Mouse (Mus musculus): ENCODE results near the gene Prkar1b.

Gene Prkar1b

DNA sequence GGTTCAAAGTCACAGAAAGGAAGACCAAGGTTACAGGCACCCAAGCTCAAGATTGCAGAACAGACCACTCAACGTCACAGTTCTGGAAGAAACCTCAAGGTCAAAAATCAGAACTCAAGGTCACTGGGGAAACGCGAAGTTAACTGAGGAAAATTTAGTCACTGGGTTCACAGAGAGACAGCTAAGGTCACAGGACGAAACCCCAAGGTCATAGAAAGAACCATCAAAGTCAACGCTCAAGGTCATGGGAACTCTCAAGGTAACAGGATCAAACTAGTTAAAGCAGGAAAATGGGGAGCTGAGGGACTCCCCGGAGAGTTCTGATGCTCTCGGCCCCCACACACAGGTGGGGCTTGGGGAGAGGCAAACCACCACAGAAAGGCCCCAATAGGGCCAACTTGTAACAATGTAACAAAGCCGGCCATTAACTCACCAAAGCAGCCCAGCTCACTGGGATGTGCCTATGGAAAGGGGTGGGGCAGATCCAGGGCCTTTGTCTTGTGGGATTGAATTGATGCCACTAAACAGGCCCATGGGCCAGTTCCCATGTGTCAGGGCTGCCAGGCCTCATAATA is 174.8 kb downstream of the Prkar1b start:
- DNase-seq (ENCODE audit: low spot score): no peak

DNA sequence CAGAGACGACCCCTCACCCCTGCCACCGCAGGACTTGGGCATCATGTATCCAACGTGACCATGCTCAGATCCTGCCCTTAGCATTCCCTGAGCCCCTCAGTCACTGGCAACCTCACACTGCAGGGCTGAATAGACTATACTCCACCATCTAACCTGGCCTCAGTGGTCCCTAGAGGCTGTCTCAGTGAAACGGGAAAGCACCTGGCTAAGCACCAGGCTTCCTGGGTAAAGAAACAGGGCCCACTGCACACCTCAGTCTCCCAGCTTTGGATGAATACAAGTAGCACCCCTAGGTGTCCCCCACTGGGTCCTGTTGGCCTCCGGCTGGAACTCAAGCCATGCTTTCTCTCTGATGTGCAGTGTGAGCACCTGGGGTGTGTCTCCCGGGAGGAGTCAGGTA is 176.3 kb downstream of the Prkar1b start:
- DNase-seq (ENCODE audit: low spot score): no peak

DNA sequence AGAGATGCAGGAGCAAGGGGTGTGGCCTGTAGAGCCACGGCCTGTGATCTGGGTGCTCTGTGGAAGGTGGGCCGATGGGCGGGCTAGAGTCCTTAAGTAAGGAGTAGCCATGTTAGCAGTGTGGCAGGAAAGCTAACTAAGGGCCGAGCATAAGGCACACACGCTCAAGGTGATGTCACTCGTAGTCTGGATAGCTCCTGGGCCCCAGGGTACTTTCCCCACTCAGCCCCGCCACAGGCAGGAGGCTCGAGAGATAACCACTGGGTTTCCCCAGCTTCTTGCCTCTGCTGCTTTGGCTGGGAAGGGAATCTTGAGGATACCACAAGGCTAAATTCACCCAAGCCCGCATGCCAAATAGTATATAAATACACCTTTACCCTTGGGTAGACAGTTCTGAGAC is 178.4 kb downstream of the Prkar1b start:
- no peak for DNase-seq (ENCODE audit: low spot score)

DNA sequence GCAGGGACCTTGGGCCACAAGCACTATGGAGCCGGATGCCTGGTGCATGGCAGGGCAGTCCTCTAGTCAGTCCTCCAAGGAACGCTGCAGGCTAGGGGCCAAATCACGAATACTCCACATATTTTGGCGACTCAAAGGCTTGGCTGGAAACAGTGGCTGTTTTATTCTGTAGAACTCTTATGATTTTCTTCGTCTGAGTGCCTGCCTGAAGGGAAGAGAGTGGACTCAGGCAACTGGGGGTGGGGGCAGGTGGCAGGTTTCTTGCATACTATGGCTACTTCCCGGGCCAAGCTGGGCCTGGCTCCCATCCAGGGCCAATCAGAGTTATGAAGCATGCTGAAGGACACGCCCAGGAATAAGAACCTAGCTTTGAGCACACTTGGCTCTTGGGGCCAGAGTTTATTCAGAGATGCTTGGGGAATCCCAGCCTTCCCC is 179.7 kb downstream of the Prkar1b start:
- no peak for DNase-seq (ENCODE audit: low spot score)

Measured in urinary bladder, postnatal 25 days (tissue).